Mouse (Mus musculus) G1E (cell line): ENCODE measurements around the gene Als2. TPM values are rescaled to one million over a fixed set of nuclear protein-coding genes. Genes with fewer than 3 reads are reported as not detected.

Source experiments
- ATAC-seq: 2 replicates; pipeline ENCODE4 v1.8.0; 2016; ENCODE audit warnings: mild to moderate bottlenecking; ENCODE audit not compliant: insufficient number of reproducible peaks, poor library complexity, low FRiP score, severe bottlenecking; ENCODE audit errors: extremely low read depth
- DNase-seq: peaks from one replicate; pipeline ENCODE4 v3.0.0; 2012; ENCODE audit warnings: low spot score
- H3K27me3 ChIP-seq: 2 replicates; pipeline ENCODE4 v1.6.1; 2012; ENCODE audit warnings: mild to moderate bottlenecking, low read length, inconsistent platforms; ENCODE audit not compliant: insufficient read depth
- H3K36me3 ChIP-seq: replicated peaks from 2 replicates; pipeline ENCODE3; 2012; ENCODE audit warnings: mild to moderate bottlenecking, inconsistent platforms
- H3K4me1 ChIP-seq: 2 replicates; pipeline ENCODE4 v1.6.1; 2012; ENCODE audit warnings: low read depth, low read length, inconsistent platforms, mixed read lengths; ENCODE audit not compliant: insufficient read depth
- H3K4me3 ChIP-seq: 2 replicates; pipeline ENCODE4 v1.5.1; 2012; ENCODE audit warnings: low read depth, mild to moderate bottlenecking, inconsistent platforms, low read length, moderate library complexity, mixed read lengths
- H3K9me3 ChIP-seq: replicated peaks from 2 replicates; pipeline ENCODE4 v1.6.1; 2012; ENCODE audit warnings: inconsistent platforms
- CTCF ChIP-seq: IDR thresholded peaks from 2 replicates; pipeline ENCODE4 v1.5.1; 2012; ENCODE audit warnings: low read depth, low read length, inconsistent platforms, mixed read lengths
- GATA1 ChIP-seq: IDR thresholded peaks from 2 replicates; pipeline ENCODE4 v1.6.1; 2012; ENCODE audit warnings: borderline replicate concordance, low read length, inconsistent platforms, mixed read lengths
- GATA2 ChIP-seq: IDR thresholded peaks from 2 replicates; pipeline ENCODE4 v1.6.1; 2012; ENCODE audit warnings: low read depth, low read length, inconsistent platforms, borderline replicate concordance
- POLR2AphosphoS5 ChIP-seq: IDR thresholded peaks from 2 replicates; pipeline ENCODE4 v1.6.1; 2012; ENCODE audit warnings: low read depth, low read length, inconsistent platforms; ENCODE audit not compliant: insufficient replicate concordance
- TAL1 ChIP-seq: conservative IDR thresholded peaks from 2 replicates; pipeline ENCODE4 v1.6.1; 2012; ENCODE audit warnings: low read depth, low read length, inconsistent platforms, mixed read lengths
- polyA plus RNA-seq: library from polyadenylated mRNA; stranded (reverse); fragments of >175 nt; gene quantifications from 2 replicates; pipeline ENCODE4 v1.2.3, GENCODE M21; 2012
- total RNA-seq, 2 experiments: library from RNA; stranded (forward) in 1 of 2; stranded (reverse) in 1 of 2; fragments of 200-1000 nt in 1 of 2; fragments of >200 nt in 1 of 2; fragmentation: Nextera tagmentation in 1 of 2; gene quantifications; 2 replicates each; pipeline ENCODE4 v1.2.3; 2014 to 2017

Gene Als2
- total and polyA plus RNA-seq, 3 experiments, result 6.9 to 42.6 (median 30.3) TPM

DNA sequence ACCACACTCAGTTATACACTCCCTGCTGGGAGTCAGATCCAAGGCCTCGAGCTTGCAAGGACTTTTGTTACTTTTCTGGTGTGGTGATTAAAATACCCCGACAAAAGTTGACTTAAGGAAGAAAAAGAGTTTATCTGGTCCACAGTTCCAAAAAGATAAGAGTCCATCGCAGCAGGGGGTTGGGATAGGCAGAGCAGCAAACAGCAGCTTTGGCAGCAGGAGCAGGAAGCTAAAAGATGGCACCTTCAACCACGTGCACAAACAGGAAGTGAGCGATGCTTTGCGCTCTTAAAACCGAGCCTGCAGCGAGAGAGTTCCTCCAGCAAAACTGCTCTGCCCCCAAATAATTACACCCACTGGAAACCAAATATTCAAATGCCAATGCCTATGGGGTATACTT lies 31.9 kb upstream of the Als2 start:
- no peak for DNase-seq
- TF ChIP-seq CTCF, result no peak
- no peak for TF ChIP-seq POLR2AphosphoS5
- no peak for TF ChIP-seq GATA1
- TF ChIP-seq TAL1, result no peak
- TF ChIP-seq GATA2, result no peak
- no peak for ATAC-seq

DNA sequence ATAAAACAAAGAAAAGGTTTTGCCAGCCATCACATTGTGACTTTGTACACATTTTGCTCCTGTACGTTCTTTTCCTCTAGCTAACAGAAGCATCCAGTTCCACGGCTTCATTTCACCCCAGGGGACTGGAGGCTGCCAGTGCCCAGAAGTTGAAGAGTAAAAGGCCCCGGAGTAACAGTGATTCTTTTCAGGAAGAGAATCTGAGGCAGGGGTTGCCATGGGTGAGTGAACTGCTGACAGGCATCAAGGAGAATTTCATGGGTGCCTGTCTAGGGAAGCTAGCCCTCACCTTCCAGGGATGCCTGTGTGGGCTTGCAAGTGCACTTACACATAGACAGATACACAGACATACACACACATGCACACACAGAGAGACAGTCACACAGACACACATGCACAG lies 20.7 kb upstream of the Als2 start:
- Histone ChIP-seq H3K27me3 (peaks cover 36% of the 10 kb centered on the region), H3K36me3 (no peaks in the 10 kb centered on the region), H3K4me3 (no peak overlapping the region), H3K9me3 (no peaks in the 10 kb centered on the region), H3K4me1 (peaks cover 10% of the 10 kb centered on the region; the same call in 1 of the 2 replicates)
- no peak for TF ChIP-seq POLR2AphosphoS5
- no peak for TF ChIP-seq GATA2
- no peak for TF ChIP-seq CTCF
- no peak for TF ChIP-seq TAL1
- DNase-seq, result no peak
- no peak for ATAC-seq

More for the DNA sequence above, 31.9 kb upstream of the Als2 start:
- H3K4me1 ChIP-seq, result peaks cover 8% of the 10 kb centered on the region
- peaks cover 5% of the 10 kb centered on the region; the same call in 1 of the 2 replicates for H3K27me3 ChIP-seq
- no peak overlapping the region for H3K4me3 ChIP-seq
- H3K36me3 ChIP-seq, result no peaks in the 10 kb centered on the region
- no peaks in the 10 kb centered on the region for H3K9me3 ChIP-seq

DNA sequence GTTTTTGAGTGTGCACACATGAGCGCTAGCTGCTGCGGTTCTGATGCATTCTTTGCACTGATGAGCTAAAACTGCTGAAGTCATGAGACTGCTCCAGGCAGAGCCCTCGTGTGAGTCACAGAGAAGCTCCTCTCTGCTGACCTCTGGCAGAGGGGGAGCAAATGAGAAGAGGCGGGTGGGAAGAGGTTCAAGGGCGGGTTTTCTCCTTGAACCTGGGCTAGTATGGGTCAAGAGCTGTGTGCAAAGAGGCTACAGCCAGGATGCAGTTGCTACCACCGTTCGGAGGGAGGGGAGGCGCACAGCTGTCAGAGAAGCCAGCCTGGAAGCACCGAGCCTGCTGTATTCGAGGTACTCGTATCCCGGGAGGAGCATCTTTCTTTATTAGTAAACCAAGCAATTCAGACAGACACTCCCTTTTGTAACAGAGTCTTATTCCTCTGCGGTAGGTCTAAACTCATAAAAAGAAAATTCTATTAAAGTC lies 19.8 kb upstream of the Als2 start, which contains the start of gene Cdk15:
Cdk15 (plus strand) TSS at position 156 of the 481 bp plus-strand sequence.
- no peaks in the 10 kb centered on the region for H3K36me3 ChIP-seq
- no peak within 1 kb of the TSS for H3K4me3 ChIP-seq
- peak; percentile 15; the same call in 1 of the 2 replicates for ATAC-seq
- no peaks in the 10 kb centered on the region for H3K9me3 ChIP-seq
- H3K27me3 ChIP-seq, result peaks cover 36% of the 10 kb centered on the region
- H3K4me1 ChIP-seq, result peaks cover 14% of the 10 kb centered on the region; the same call in 1 of the 2 replicates
- TF ChIP-seq GATA2 (no peak), TAL1 (no peak), GATA1 (no peak), CTCF (no peak), POLR2AphosphoS5 (no peak)
- no peak for DNase-seq

DNA sequence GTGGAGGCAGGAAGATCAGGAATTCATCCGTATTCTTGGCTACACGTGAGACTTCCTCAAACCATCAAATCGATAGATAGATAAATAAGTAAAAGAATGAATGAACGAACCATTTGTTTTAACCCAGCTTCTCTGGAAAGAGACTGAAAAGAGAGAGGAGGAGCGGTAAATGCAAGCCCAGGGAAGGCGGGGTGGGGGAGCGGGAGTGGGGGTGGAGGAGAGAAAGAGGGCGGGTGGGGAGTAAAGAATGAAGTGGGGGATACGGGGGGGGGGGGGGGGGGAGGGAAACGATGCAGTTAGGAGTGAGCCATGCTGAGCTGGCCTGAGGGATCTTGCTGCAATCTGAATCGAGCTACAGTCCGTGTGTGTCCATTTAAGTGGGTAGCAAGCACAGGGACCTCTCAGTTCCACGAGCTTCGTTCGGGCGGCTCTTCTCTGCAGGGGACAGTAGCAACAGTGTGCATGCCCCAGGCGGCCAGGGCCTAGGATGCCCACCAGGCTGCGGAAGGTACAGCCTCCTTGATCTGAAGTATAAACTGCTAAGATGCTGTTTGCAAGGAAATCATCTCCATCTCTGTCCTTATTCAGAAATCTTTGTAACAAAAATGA lies 16.4 kb upstream of the Als2 start:
- no peak for ATAC-seq
- Histone ChIP-seq H3K27me3 (peaks cover 26% of the 10 kb centered on the region), H3K4me1 (peaks cover 37% of the 10 kb centered on the region), H3K9me3 (no peaks in the 10 kb centered on the region), H3K4me3 (no peak overlapping the region), H3K36me3 (no peaks in the 10 kb centered on the region)
- DNase-seq, result no peak
- TF ChIP-seq TAL1, result no peak
- TF ChIP-seq POLR2AphosphoS5, result no peak
- TF ChIP-seq CTCF, result no peak
- no peak for TF ChIP-seq GATA1
- TF ChIP-seq GATA2, result no peak

DNA sequence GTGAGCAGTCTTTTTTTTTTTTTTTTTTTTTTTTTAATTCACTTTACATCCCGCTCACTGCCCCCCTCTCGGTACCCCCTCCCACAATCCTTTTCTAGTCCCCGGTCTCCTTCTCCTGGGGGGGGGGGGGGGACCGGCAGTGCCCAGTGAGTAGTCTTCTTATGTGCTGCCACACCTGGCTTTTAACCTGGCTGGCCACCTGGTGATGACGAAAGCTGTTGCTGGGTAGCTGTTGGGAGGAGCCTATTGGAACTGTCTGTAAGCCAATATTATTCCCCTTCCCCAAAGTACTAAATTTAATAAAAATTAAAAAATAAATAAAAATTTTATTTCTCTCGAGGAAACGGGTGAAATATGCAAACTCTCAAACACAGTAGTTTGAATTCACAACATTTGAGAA lies 15.7 kb upstream of the Als2 start:
- Histone ChIP-seq H3K9me3 (no peaks in the 10 kb centered on the region), H3K4me1 (peaks cover 44% of the 10 kb centered on the region), H3K36me3 (no peaks in the 10 kb centered on the region), H3K4me3 (no peak overlapping the region), H3K27me3 (peaks cover 21% of the 10 kb centered on the region)
- TF ChIP-seq TAL1 (no peak), POLR2AphosphoS5 (no peak), CTCF (no peak)
- DNase-seq (no peak), ATAC-seq (no peak)

DNA sequence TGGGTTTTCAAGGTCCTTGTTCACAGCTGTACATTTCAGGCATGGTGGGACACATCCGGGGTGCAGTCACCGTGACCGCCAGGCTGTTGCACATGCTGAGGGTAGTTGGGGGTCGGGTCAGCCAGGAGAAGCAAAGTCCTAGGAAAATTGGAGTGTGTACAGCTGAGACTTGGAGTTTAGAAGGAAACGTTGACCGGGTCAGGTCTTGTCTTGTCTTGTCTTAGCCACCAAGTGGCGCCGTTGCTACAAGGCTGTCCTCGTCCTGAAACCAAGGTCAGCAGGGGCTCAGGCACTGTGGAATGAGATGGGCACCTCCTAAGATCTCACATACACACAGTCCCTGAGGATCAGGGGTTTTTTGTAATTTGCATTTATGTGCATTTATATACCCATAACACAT lies 10.6 kb upstream of the Als2 start:
- Histone ChIP-seq H3K36me3 (no peaks in the 10 kb centered on the region), H3K27me3 (peaks cover 2% of the 10 kb centered on the region), H3K4me1 (peaks cover 47% of the 10 kb centered on the region), H3K4me3 (no peak overlapping the region; the same call in 1 of the 2 replicates), H3K9me3 (no peaks in the 10 kb centered on the region)
- peak; percentile 47; the same call in 1 of the 2 replicates for ATAC-seq
- TF ChIP-seq GATA2 (no peak), CTCF (peak; percentile 68)
- peak; percentile 69 for DNase-seq

DNA sequence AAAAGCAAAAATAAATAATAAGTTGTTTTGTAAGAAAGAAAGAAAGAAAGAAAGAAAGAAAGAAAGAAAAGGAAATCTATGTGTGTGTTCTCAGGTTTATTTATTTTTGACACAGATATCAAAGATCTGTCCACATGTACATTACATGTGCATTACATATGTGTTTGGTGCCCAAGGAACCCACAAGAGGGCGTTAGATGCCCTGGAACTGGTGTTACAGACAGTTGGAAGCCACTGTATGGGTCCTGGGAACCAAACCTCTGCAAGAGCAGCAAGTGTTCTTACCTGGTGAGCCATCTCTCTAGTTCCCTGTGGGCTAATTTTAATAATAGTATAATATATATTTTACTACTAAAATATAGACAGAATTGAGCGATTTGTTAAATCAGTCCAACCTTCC lies 6.7 kb upstream of the Als2 start:
- Histone ChIP-seq H3K36me3 (no peaks in the 10 kb centered on the region), H3K4me1 (peaks cover 25% of the 10 kb centered on the region), H3K27me3 (peaks cover 7% of the 10 kb centered on the region), H3K4me3 (no peak overlapping the region), H3K9me3 (no peaks in the 10 kb centered on the region)
- no peak for ATAC-seq
- no peak for DNase-seq
- no peak for TF ChIP-seq GATA1
- TF ChIP-seq TAL1, result no peak
- TF ChIP-seq CTCF, result no peak
- no peak for TF ChIP-seq GATA2
- no peak for TF ChIP-seq POLR2AphosphoS5
